Mouse (Mus musculus): Measurements from ENCODE around the gene Ttc28. TPM values are rescaled to one million over a fixed set of nuclear protein-coding genes. Genes with fewer than 3 reads are reported as not detected.

The Ttc28 gene
- total and polyA plus RNA-seq, 2 experiments from 2014 or later, result 14.5 to 50.4 TPM

DNA sequence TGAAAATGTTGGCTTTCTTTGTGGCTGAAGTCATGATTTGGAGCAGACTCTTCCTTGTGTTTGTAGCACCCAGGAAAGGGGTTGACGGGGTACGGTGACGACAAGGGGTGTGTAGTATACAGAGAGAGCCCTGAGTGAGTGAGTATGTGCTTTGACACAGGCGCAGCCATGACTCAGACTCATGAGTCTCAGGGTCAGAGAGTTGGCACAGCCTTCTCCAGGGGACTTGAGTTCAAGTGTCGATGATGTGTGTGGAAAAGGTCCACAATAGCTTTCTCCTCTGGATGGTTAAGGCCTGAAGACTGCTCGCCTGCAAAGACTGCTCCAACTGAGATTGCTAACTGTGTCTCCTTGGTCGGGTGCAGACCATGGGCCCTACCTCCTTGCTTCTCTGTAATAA, 97.1 kb downstream of the Ttc28 start:
- Histone ChIP-seq H3K9ac (no peak overlapping the region), H3K36me3 (ENCODE audit: insufficient read depth) (no peaks in the 10 kb centered on the region), H3K9me3 (ENCODE audit: low read length) (no peaks in the 10 kb centered on the region), H3K27me3 (ENCODE audit: insufficient read depth, low read length) (no peaks in the 10 kb centered on the region), H3K27ac (ENCODE audit: low read depth, low read length) (no peak overlapping the region), H3K4me3 (ENCODE audit: low read depth, low read length) (no peak overlapping the region), H3K4me2 (ENCODE audit: low read depth) (no peak overlapping the region), H3K4me1 (ENCODE audit: insufficient read depth) (no peaks in the 10 kb centered on the region)
- DNase-seq, result no peak
- WGBS, result 91% methylated on average over 7 of the region's 7 CpGs
- TF ChIP-seq CTCF (IDR thresholded peaks at IDR 0.05; ENCODE audit: low read depth), result no peak
- no peak for ATAC-seq

DNA sequence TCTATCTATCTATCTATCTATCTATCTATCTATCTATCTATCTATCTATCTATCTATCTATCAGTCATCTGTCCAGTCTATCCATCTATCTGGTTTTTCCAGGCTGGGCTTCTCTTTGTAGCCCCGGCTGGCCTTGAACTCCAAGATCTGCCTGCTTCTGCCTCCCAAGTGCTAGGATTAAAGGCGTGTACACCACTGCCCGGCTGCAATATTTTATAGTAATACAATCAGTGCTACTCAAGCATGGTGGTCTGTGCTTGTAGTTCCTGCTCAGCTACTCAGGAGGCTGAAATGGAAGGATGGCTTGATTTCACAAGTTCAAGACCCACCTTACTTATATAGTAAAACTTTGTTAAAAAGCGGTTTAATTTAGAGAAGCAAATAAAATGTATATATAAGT, 98.2 kb downstream of the Ttc28 start:
- no peaks in the 10 kb centered on the region for H3K27me3 ChIP-seq (ENCODE audit: insufficient read depth, low read length)
- H3K27ac ChIP-seq (ENCODE audit: low read depth, low read length), result no peak overlapping the region
- H3K9ac ChIP-seq, result no peak overlapping the region
- WGBS, result 86% methylated on average over 4 of the region's 4 CpGs
- ATAC-seq, result no peak
- TF ChIP-seq CTCF (IDR thresholded peaks at IDR 0.05; ENCODE audit: low read depth), result no peak
- H3K36me3 ChIP-seq (ENCODE audit: insufficient read depth), result no peaks in the 10 kb centered on the region
- H3K9me3 ChIP-seq (ENCODE audit: low read length), result no peaks in the 10 kb centered on the region
- 0 out of 2 replicates have a peak, but pooled peaks cover 1% of the 10 kb centered on the region for H3K4me1 ChIP-seq (ENCODE audit: insufficient read depth)
- no peak for DNase-seq
- H3K4me2 ChIP-seq (ENCODE audit: low read depth), result no peak overlapping the region
- H3K4me3 ChIP-seq (ENCODE audit: low read depth, low read length), result no peak overlapping the region

DNA sequence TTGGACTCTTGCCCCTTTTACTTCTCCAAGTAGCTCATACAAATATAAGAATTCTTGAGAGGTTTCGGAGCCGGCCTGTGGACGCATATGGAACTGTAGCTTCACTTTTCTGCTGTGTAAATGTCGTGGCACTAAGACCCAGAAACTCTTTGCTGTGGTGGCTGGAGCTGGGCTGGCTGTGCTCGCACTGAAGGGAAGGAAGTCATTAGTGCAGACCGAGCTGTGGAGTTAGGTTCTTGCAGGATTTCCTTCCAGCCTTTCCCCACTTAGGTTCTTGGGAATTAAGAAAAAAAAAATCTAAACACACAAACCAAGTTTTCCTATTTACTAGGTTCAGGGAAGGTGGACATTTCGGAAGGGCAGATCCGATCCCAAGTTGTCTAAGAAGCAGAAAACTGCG, 98.9 kb downstream of the Ttc28 start:
- ATAC-seq (peak; percentile 91), DNase-seq (peak; percentile 91)
- peak overlapping the region; percentile 93 for H3K27ac ChIP-seq (ENCODE audit: low read depth, low read length)
- H3K4me2 ChIP-seq (ENCODE audit: low read depth), result peak overlapping the region; percentile 78
- TF ChIP-seq CTCF (IDR thresholded peaks at IDR 0.05; ENCODE audit: low read depth), result peak; percentile 69
- 0 out of 2 replicates have a peak, but pooled peaks cover 2% of the 10 kb centered on the region for H3K4me1 ChIP-seq (ENCODE audit: insufficient read depth)
- H3K9ac ChIP-seq, result peak overlapping the region; percentile 81
- no peaks in the 10 kb centered on the region for H3K27me3 ChIP-seq (ENCODE audit: insufficient read depth, low read length)
- H3K36me3 ChIP-seq (ENCODE audit: insufficient read depth), result no peaks in the 10 kb centered on the region
- no peaks in the 10 kb centered on the region for H3K9me3 ChIP-seq (ENCODE audit: low read length)
- under 1% methylated on average over 9 of the region's 9 CpGs for WGBS
- peak overlapping the region; percentile 68 for H3K4me3 ChIP-seq (ENCODE audit: low read depth, low read length)

DNA sequence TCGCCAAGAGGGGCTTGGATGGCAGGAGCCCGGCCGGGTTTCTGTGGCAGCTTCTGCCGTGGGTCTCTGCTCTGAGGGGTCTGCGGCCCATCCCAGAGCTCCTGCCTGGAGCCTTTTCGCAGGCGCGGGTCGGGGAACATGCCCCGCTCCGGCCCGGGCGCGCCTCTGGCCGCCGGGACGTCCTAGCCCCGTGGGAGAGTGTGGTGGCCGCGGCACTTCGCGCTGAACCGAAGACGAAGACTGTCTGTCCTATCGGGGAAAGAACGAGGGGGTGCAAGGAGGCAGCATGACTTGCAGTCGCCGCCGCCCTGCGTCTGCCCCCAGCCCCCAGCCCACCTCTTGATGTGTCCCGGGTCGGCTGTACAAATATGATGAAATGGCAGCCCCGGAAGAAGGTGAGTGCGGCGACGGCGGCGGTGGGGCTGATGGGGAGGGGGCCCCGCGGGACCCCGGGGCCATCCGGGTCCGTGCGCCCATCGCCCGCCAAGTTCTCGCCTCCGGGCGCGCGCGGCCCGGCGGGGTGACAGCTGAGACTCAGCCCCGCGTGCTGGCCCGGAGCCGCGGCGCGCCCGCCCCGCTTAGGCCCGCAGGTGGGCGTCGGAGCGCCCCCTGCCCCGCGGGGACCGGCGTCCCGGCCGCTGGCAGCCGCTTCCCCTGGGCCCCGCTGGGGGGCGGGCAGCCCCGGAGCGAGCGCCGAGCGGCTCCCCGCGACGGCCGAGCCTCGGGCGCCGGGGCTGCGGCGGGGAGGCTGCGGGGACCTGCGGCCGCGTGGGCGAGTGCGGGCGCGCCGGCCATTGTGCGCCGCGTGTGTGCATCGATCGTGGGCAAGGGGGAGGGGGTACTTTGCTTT, 99.6 kb downstream of the Ttc28 start:
- Histone ChIP-seq H3K27me3 (ENCODE audit: insufficient read depth, low read length) (no peaks in the 10 kb centered on the region), H3K9me3 (ENCODE audit: low read length) (no peaks in the 10 kb centered on the region), H3K27ac (ENCODE audit: low read depth, low read length) (peak overlapping the region; percentile 93), H3K4me2 (ENCODE audit: low read depth) (peak overlapping the region; percentile 78), H3K9ac (peak overlapping the region; percentile 81), H3K36me3 (ENCODE audit: insufficient read depth) (no peaks in the 10 kb centered on the region), H3K4me3 (ENCODE audit: low read depth, low read length) (peak overlapping the region; percentile 68), H3K4me1 (ENCODE audit: insufficient read depth) (peaks cover 9% of the 10 kb centered on the region)
- WGBS, result under 1% methylated on average over 89 of the region's 104 CpGs
- DNase-seq, result peak; percentile 55
- peak; percentile 58 for ATAC-seq
- TF ChIP-seq CTCF (IDR thresholded peaks at IDR 0.05; ENCODE audit: low read depth), result no peak

DNA sequence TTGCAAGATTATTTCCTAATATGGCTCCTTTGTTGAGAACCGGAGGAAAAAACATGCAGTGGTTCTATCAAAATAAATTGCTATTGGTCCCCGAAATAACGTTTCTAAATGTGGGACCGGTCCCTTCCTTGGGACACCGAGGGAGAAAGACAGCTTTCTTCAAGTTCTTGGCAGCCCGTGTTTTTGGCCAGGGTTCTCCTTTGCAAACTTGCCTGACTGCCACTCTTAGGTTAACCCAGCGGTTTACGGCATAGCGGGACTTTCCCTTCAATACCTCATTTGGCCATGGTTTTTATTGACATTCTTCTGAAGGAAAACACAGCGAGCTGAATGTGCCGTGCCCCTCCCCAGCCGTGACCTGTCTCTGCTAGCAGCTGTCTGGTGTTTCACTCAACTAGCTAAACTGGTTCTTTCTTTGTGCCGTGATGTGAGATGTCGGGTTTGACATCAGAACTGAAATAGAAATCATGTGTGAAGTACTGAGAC, 100.3 kb downstream of the Ttc28 start:
- DNase-seq (peak; percentile 72), ATAC-seq (peak; percentile 19; the same call in 1 of the 2 replicates)
- no peaks in the 10 kb centered on the region for H3K36me3 ChIP-seq (ENCODE audit: insufficient read depth)
- peak overlapping the region; percentile 78 for H3K4me2 ChIP-seq (ENCODE audit: low read depth)
- H3K4me1 ChIP-seq (ENCODE audit: insufficient read depth), result peaks cover 12% of the 10 kb centered on the region
- peak overlapping the region; percentile 68 for H3K4me3 ChIP-seq (ENCODE audit: low read depth, low read length)
- H3K9me3 ChIP-seq (ENCODE audit: low read length), result no peaks in the 10 kb centered on the region
- peak overlapping the region; percentile 93 for H3K27ac ChIP-seq (ENCODE audit: low read depth, low read length)
- WGBS, result 3% methylated on average over 14 of the region's 14 CpGs
- H3K9ac ChIP-seq, result peak overlapping the region; percentile 81
- no peaks in the 10 kb centered on the region for H3K27me3 ChIP-seq (ENCODE audit: insufficient read depth, low read length)
- TF ChIP-seq CTCF (IDR thresholded peaks at IDR 0.05; ENCODE audit: low read depth), result no peak

DNA sequence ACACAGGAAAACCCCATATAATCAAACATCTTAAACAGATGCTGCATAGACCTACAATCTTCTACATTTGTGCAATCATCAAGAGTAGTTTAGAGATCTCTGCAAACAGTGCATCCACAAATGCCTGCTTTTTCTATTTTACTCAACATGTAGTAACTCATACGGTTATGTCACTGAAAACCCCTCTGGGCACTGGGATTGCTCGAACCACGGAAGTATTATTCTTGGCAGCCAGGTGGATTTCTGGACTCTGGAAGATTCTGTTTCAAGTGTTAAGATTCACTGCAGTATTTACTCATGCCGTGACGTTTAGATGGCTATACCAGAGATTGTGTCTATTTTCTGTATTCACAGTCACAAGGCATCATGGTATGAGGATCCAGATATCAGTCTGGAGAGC, 101.0 kb downstream of the Ttc28 start:
- no peaks in the 10 kb centered on the region for H3K9me3 ChIP-seq (ENCODE audit: low read length)
- ATAC-seq (no peak), DNase-seq (no peak)
- no peaks in the 10 kb centered on the region for H3K36me3 ChIP-seq (ENCODE audit: insufficient read depth)
- no peak for TF ChIP-seq CTCF (IDR thresholded peaks at IDR 0.05; ENCODE audit: low read depth)
- 27% methylated on average over 5 of the region's 5 CpGs for WGBS
- peaks cover 12% of the 10 kb centered on the region for H3K4me1 ChIP-seq (ENCODE audit: insufficient read depth)
- peak overlapping the region; percentile 81 for H3K9ac ChIP-seq
- H3K27me3 ChIP-seq (ENCODE audit: insufficient read depth, low read length), result no peaks in the 10 kb centered on the region
- peak overlapping the region; percentile 93 for H3K27ac ChIP-seq (ENCODE audit: low read depth, low read length)
- H3K4me3 ChIP-seq (ENCODE audit: low read depth, low read length), result peak overlapping the region; percentile 68
- peak overlapping the region; percentile 78 for H3K4me2 ChIP-seq (ENCODE audit: low read depth)

DNA sequence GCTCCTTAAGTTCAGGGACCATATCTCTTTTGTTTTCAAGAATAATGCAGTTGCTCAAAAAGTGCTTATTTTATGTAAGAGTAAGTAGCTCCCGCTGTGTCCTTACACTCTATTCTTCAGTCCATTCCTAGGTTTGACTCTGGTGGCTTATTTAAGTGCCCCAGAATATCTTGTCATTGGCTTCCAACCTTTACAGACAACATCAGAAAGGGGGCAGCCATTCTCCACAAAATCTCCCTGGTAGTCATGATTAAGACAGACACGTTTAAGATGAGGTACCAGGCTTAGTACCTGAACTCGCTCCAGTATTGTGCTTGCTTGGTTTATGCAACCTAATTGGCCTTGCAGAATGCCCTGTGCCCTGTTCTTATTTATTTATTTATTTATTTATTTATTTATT, 102.8 kb downstream of the Ttc28 start:
- Histone ChIP-seq H3K9me3 (ENCODE audit: low read length) (no peaks in the 10 kb centered on the region), H3K9ac (peak overlapping the region; percentile 40), H3K36me3 (ENCODE audit: insufficient read depth) (no peaks in the 10 kb centered on the region), H3K4me2 (ENCODE audit: low read depth) (peak overlapping the region; percentile 78), H3K4me1 (ENCODE audit: insufficient read depth) (peaks cover 12% of the 10 kb centered on the region), H3K27me3 (ENCODE audit: insufficient read depth, low read length) (no peaks in the 10 kb centered on the region), H3K4me3 (ENCODE audit: low read depth, low read length) (peak overlapping the region; percentile 68), H3K27ac (ENCODE audit: low read depth, low read length) (no peak overlapping the region)
- DNase-seq (peak; percentile 71), ATAC-seq (no peak)
- peak; percentile 60 for TF ChIP-seq CTCF (IDR thresholded peaks at IDR 0.05; ENCODE audit: low read depth)
- 49% methylated on average over 3 of the region's 3 CpGs for WGBS
